Mouse (Mus musculus) neural tube, embryonic 15.5 days (tissue): ENCODE data around the gene Morn2. TPM values are rescaled to one million over a fixed set of nuclear protein-coding genes. Genes with fewer than 3 reads are reported as not detected.

ENCODE experiments used
- ATAC-seq: fragments of 200-750 bp; cut with Nextera tagmentation; 2 replicates; pipeline ENCODE4 v1.8.0; 2017; ENCODE audit warnings: mild to moderate bottlenecking, moderate TSS enrichment, moderate library complexity; ENCODE audit not compliant: low FRiP score
- H3K27ac ChIP-seq: fragments of 300-500 bp; sonication (generic); replicated peaks from 2 replicates; pipeline ENCODE4 v1.5.1; 2015; ENCODE audit warnings: mild to moderate bottlenecking, inconsistent platforms
- H3K27me3 ChIP-seq: fragments of 300-500 bp; sonication (generic); replicated peaks from 2 replicates; pipeline ENCODE4 v1.6.1; 2015; ENCODE audit warnings: inconsistent platforms
- H3K36me3 ChIP-seq: fragments of 300-500 bp; sonication (generic); 2 replicates; pipeline ENCODE4 v1.6.1; 2015; ENCODE audit warnings: inconsistent platforms
- H3K4me1 ChIP-seq: fragments of 300-500 bp; sonication (generic); 2 replicates; pipeline ENCODE4 v1.6.1; 2015; ENCODE audit warnings: inconsistent platforms
- H3K4me2 ChIP-seq: fragments of 300-500 bp; sonication (generic); 2 replicates; pipeline ENCODE4 v1.6.1; 2015; ENCODE audit warnings: inconsistent platforms, mild to moderate bottlenecking, moderate library complexity
- H3K4me3 ChIP-seq: fragments of 300-500 bp; sonication (generic); replicated peaks from 2 replicates; pipeline ENCODE4 v1.5.1; 2015; ENCODE audit warnings: mild to moderate bottlenecking, inconsistent platforms
- H3K9ac ChIP-seq: fragments of 300-500 bp; sonication (generic); replicated peaks from 2 replicates; pipeline ENCODE4 v1.6.1; 2015; ENCODE audit warnings: mild to moderate bottlenecking, inconsistent platforms
- H3K9me3 ChIP-seq: fragments of 300-500 bp; sonication (generic); replicated peaks from 2 replicates; pipeline ENCODE4 v1.6.1; 2016; ENCODE audit warnings: inconsistent platforms
- WGBS: fragments of 180-500 bp; shearing (Covaris S2); methylation state at CpG from one replicate; pipeline ENCODE4 v1.1.7; 2015; ENCODE audit warnings: mixed read lengths; 5-methylcytosine and 5-hydroxymethylcytosine counted together
- polyA plus RNA-seq: library from polyadenylated mRNA; unstranded; fragments of >200 nt; fragmentation: Nextera tagmentation; extraction: Ambion mirVana; gene quantifications from 2 replicates; pipeline ENCODE4 v1.2.1, GENCODE M21; 2015

Morn2 gene
- polyA plus RNA-seq, 1 experiment from 2014 or later: 51.6 TPM

DNA sequence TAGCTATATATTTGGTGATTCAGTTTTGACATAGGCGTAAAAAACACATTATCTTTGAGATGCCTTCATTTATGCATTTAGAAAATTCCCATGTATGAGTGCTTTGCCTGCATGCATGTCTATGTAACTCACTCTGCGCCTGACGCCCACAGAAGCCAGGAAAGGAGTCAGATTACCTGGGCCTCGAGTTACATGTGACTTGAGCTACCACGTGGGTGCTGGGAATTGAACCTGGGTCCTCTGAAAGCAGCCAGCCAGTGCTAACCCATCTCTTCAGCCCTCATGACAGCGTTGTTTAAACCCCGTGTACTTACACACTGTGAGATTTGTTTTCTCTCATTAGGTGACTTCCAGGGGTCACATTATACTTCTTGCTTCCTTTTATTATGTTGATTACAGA lies 34.5 kb downstream of the Morn2 start:
- Histone ChIP-seq H3K4me1 (no peaks in the 10 kb centered on the region), H3K9me3 (no peaks in the 10 kb centered on the region), H3K9ac (no peak overlapping the region), H3K4me3 (no peak overlapping the region), H3K4me2 (no peak overlapping the region), H3K27me3 (no peaks in the 10 kb centered on the region), H3K36me3 (no peaks in the 10 kb centered on the region), H3K27ac (no peak overlapping the region)
- no peak for ATAC-seq
- WGBS: 85% methylated on average over 7 of the region's 7 CpGs

DNA sequence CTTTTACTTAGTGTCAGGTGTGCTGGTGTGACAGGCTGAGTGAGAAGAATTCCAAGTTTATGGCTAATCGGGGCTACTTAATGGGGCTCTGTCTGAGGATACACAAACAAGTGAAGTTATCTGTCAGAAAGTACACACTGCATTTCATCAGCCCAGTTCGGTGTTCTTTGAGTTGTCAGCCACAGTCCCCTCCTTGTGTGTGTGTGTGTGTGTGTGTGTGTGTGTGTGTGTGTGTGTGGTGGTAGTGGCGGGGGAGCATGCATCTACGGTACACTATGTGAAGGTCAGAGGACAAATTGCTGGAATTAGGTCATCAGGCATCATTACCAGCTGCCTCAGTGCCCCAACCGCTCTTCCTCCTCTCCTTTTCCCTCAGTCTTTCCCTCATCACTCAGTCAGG lies 35.5 kb downstream of the Morn2 start:
- H3K4me1 ChIP-seq: no peaks in the 10 kb centered on the region
- no peak overlapping the region for H3K4me2 ChIP-seq
- 88% methylated on average over 5 of the region's 5 CpGs for WGBS

DNA sequence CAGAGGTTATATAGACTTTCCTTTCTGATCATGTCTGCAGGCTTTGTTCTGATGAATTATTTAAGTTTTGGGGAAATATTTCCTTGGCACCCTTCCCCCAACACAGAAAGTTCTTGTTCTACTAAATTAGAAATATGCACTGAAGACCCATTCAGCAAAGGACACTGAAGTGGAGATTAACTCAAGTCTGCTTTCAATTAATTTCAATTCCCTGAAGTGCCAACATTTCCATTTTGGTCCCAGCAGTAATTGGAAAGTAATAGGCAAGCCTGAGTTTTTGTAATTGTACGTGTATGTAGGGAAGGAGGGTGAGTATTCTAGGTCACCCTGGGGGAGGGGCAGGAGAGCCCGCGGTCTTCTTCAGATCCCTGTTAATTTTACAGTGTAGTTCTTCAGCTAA lies 36.4 kb downstream of the Morn2 start:
- no peak for ATAC-seq

More for the DNA sequence above, 35.5 kb downstream of the Morn2 start:
- ATAC-seq: no peak
- no peak overlapping the region for H3K9ac ChIP-seq
- no peak overlapping the region for H3K27ac ChIP-seq
- no peak overlapping the region for H3K4me3 ChIP-seq
- no peaks in the 10 kb centered on the region for H3K9me3 ChIP-seq
- no peaks in the 10 kb centered on the region for H3K27me3 ChIP-seq
- H3K36me3 ChIP-seq: no peaks in the 10 kb centered on the region

DNA sequence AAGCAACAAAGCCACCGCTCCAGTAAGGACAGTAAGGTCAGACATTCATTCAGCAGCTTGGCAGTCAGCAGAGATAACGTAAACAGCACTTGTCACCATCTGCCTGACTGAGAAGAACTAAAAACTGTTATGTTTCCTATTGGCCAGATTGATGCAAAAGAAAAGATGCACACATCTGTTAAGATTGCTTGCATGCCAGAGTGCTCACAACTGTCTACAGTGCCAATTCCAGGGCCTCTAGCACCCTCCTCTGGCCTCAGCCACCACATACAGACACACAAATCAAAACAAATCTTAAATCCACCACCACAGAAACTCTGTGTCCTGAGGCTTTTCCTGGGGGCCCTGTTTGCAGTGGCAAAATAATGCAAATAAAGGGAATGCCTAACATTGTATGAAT lies 42.4 kb downstream of the Morn2 start:
- Histone ChIP-seq H3K9ac (no peak overlapping the region), H3K27me3 (no peaks in the 10 kb centered on the region), H3K4me1 (no peaks in the 10 kb centered on the region), H3K27ac (no peak overlapping the region), H3K36me3 (no peaks in the 10 kb centered on the region), H3K9me3 (no peaks in the 10 kb centered on the region), H3K4me2 (no peak overlapping the region), H3K4me3 (no peak overlapping the region)
- no peak for ATAC-seq
- 83% methylated on average over 2 of the region's 2 CpGs for WGBS

More for the DNA sequence above, 36.4 kb downstream of the Morn2 start:
- no peak overlapping the region for H3K27ac ChIP-seq
- no peaks in the 10 kb centered on the region for H3K27me3 ChIP-seq
- H3K9ac ChIP-seq: no peak overlapping the region
- 65% methylated on average over 3 of the region's 3 CpGs for WGBS
- H3K9me3 ChIP-seq: no peaks in the 10 kb centered on the region
- no peaks in the 10 kb centered on the region for H3K4me1 ChIP-seq
- H3K4me3 ChIP-seq: no peak overlapping the region
- H3K4me2 ChIP-seq: no peak overlapping the region
- no peaks in the 10 kb centered on the region for H3K36me3 ChIP-seq

DNA sequence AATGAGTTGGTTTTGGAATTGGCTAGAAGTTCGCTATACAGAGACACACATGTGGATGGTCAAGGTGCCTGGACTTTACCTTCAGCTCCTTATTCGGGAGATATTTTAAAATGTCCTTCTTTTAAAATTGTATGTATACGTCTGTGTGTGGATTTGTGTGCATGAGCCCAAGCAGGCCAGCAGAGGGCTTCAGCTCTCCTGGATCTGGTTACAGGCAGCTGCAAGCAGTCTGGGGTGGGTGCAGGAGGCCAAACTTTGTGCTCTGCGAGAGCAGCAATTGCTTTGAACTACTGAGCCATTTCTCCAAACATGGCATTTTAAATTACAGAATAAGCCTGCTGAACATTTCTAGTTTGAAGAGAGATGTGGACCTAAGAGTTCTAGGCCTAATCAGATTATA lies 55.3 kb downstream of the Morn2 start:
- H3K9me3 ChIP-seq: no peaks in the 10 kb centered on the region
- no peak overlapping the region for H3K27ac ChIP-seq
- no peak overlapping the region for H3K9ac ChIP-seq
- H3K27me3 ChIP-seq: no peaks in the 10 kb centered on the region
- no peak for ATAC-seq
- WGBS: 81% methylated on average over 4 of the region's 4 CpGs
- H3K36me3 ChIP-seq: no peaks in the 10 kb centered on the region
- H3K4me2 ChIP-seq: no peak overlapping the region
- no peaks in the 10 kb centered on the region for H3K4me1 ChIP-seq
- H3K4me3 ChIP-seq: no peak overlapping the region

DNA sequence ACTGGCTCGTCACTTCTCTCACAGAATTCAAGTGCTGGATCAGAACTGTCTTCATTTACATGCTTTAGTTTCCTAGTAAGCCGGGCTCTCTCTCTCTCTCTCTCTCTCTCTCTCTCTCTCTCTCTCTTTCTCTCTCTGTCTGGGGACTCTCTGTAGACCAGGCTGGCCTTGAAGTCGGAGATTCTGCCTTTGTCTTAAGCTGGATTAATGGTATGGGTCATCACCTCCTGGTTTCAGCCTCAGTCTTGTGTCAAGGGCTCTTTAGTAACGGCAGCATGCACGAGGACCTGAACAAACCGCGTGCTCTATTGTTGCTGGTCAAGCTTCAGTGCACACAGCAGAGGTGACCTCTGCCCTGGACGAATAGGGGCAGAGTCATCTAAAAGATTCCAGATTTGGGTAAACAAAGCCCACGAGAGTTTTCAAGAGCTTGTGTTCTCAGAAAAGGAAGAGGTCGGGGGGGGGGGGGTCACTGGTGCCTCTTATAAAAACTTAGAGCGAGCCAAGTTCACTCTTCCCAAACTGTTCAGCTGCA lies 56.7 kb downstream of the Morn2 start:
- ATAC-seq: no peak
- Histone ChIP-seq H3K4me1 (no peaks in the 10 kb centered on the region), H3K9ac (no peak overlapping the region), H3K4me2 (no peak overlapping the region), H3K9me3 (no peaks in the 10 kb centered on the region), H3K36me3 (no peaks in the 10 kb centered on the region), H3K27ac (no peak overlapping the region), H3K4me3 (no peak overlapping the region), H3K27me3 (no peaks in the 10 kb centered on the region)
- WGBS: 15% methylated on average over 11 of the region's 11 CpGs

Other genes with a start within 250 kb of the Morn2 start
- gene Hnrnpll, start 227.9 kb upstream of the Morn2 start, polyA plus RNA-seq: 55.8 and 56.0 TPM in 2 replicates
- 1.9 and 4.0 TPM in 2 replicates for gene Galm, start 162.7 kb upstream of the Morn2 start, polyA plus RNA-seq
- gene Srsf7, start 82.9 kb upstream of the Morn2 start, polyA plus RNA-seq: 356 and 410 TPM in 2 replicates
- 0.10 TPM in 1 of 2 replicates, not detected in the other for gene Ttc39d, start 82.7 kb upstream of the Morn2 start, polyA plus RNA-seq
- gene Gemin6, start 65.8 kb upstream of the Morn2 start, polyA plus RNA-seq: 18.8 and 23.9 TPM in 2 replicates
- gene Dhx57, start 273 bp downstream of the Morn2 start, polyA plus RNA-seq: 43.0 and 50.5 TPM in 2 replicates
- gene Arhgef33, start 17.2 kb downstream of the Morn2 start, polyA plus RNA-seq: 0.96 and 1.1 TPM in 2 replicates
- gene Gm10190, start 83.3 kb downstream of the Morn2 start, polyA plus RNA-seq: 2.5 and 3.7 TPM in 2 replicates
- 6.8 and 7.9 TPM in 2 replicates for gene Sos1, start 190.2 kb downstream of the Morn2 start, polyA plus RNA-seq